Mouse (Mus musculus): Measurements from ENCODE around the gene Cenpx.
"Not testable (repeated sequence)": the region's sequence is repeated elsewhere in the genome, so short reads cannot be mapped to it uniquely, and the experiment has no call there.

Cenpx gene

DNA sequence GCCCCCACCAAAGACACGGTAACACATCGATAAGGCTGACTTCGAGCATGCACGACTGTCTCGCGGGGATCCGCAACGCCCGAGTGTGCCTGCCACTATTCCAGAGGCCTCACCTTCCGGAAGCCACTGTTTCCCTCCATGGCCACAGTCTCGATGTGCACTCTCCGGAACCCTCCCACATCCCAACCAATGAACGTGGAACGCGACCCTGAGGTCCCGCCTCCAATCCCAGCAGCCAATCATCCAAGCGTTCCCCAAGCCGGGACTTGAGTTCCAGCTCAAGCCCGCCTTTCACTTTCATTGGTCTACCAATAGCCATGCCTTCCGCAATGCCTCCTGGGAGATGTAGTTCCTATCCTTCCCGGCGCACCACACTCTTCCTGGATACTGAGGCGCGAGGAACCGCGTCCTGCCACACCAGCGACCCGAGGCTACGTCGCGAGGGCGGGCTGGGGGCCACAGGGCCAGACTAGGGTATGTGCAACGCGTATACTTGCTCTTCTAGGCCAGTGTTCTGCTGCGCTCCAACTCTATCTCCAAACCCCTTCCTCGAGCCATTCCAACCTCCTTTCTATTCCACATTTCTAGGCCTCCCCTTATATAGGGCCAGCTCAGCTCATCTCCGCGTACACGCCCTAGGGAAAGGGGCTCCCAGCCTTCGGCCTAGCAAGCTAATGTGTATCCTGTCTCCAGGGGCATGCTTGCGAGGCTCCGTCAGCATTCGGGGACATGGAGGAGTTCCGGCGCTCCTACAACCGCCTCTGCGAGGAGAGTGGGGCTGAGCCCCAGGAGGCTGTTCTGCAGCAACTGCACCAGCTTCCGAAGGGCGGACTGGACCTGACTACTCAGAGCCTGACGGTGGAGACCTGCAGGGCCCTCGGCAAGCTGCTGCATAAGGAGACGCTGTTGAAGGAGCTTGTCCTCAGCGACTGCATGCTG, at the start of gene Cenpx, which contains the start of gene Lrrc45:
TSS of gene Cenpx (minus strand) at position 159 of the 939 bp plus-strand sequence.
TSS of gene Lrrc45 (plus strand) at position 346 of the 939 bp plus-strand sequence.
- CTCF ChIA-PET = interaction anchor here (0.5 to 1.0 kb wide), 2 partner anchors 12 to 227 kb away, joined by 3 to 6 read pairs; no protein-coding TSS in a partner anchor

DNA sequence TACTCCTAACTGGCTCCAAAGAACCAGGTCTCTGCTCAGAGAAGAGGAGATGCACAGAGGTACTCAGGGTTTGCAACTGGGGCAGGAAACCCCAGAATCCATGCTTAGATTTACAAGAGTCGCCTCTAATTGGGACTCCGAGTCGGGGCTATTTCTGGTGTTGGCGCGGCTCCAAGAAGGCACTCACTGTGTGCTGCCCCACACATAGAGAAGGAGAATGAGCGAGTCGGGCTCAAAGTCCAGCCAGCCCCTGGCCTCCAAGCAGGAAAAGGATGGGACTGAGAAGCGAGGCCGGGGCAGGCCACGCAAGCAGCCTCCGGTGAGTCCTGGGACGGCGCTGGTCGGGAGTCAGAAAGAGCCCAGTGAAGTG, 49.1 kb upstream of the Cenpx start, which contains the start of gene Hmga1b:
TSS of gene Hmga1b (plus strand) at position 123 of the 370 bp plus-strand sequence.
- CTCF ChIA-PET = not testable (repeated sequence)

DNA sequence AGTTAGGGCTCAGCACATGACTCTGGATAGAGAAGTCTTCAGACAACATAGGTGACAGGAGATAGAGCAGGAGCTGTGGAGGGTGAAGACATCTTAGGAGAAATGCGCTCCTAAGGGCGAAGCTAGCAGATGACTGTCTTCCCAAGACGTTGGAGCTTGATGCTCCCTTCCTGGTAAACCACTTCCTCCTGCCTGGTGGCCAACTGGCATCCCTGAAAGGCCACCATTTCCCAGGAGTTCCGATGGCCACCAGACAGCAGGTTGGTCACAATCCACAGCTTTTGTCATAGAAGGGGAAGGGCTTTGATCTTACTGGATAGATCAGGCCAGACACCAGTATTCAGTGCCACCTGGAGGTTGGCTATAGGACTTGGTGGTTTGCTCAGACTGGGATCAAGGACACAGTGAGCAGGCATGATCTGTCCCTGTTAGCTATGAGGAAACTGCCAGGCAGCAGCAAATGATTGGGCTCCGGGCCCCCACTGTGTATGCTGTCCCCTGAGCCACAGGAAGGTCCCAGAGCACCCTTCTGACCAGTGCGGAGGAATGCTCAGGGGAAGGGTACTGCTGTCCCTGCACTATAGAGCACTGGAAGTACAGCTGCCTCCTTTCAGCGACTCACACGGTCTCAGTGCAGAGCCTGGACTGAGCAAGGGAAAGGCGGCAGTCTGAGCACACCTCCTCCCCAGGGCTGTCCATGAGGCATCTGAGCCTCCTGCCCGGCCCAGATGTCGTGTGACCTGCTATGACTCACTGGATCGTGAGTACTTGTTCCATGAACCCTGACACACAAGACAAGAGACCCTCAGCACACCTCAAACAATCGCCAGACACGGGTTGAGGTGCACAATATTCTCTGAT, 48.5 kb upstream of the Cenpx start:
- CTCF ChIA-PET = no interaction called here

DNA sequence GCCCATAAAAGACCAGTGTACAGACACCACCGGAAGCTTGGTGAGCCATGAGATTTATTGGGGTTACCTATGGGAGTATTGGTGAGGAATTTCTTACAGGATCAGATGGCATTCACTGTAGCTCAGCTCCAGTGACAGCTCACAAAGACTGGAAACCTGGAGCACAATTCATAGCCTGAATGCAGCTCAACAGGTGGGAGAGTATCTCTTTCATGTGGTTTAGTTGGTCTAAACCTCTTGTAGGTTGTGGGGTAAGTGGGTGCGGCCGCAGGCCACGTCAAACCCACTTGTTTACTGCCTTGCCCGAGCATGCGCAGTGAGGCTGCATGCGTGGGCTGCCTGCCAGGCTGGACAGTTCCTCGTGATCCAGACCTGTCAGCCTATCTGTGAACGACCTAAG, 46.7 kb upstream of the Cenpx start:
- CTCF ChIA-PET = no interaction called here

DNA sequence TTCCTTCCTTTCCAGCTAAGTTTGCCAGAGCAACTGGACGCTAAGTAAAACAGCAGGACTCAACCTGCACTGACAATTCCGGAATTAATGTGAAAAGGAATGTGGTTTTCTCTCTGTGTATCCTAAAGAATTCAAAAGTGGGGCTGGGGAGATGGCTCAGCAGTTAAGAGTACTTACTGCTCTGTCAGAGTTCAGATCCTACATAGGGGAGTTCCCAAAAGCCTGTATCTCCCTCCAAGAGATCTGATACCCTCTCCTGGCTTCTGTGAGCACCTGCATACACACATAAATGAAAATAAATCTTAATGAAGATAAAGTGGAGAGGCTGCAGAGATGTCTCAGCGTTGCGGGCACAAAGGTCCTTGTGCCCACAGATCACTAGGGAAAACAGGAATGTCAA, 38.1 kb upstream of the Cenpx start:
- CTCF ChIA-PET = interaction anchor here (1.7 kb wide), 1 partner anchor 31 kb away, joined by 8 read pairs; no protein-coding TSS in a partner anchor

DNA sequence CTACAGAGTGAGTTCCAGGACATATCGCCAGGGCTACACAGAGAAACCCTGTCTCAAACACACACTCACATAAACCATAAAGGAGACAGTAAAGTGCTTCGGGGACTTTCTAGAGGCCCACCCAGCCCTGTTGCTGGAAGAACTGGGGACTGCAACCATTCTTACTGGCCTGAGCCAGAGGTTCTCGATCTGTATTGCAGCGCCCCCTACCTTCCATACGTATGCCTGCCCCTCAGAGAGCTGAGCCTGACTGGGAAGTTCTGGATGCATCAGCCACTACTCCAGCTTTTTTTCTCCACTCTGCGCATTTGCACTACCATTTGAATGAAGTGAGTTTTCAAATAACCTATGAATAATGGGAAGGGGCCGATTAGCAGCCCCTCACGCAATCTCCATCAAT, 35.9 kb upstream of the Cenpx start:
- CTCF ChIA-PET = interaction anchor here (0.5 to 0.7 kb wide), 2 partner anchors 28 to 438 kb away, joined by 4 to 5 read pairs; partner anchors contain the start of gene Rac3

DNA sequence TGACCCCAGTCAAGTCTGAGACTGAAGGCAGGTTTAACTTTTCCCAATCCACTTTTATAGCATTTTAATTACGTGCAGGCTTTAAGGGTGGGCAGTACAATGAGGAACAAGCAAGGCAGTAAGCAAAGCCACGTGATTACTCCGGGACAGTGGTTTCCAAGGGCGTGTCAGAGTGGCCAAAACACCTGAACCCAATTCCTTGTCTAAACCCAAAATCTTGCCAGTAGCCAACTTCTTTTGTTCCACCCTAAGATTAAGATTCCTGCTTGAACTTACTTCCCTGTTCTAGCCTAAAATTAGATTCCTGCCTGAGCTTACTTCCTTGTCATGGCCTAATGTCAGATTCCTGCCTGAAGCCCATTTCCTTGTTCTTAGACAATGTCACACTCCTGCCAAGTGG, 34.4 kb upstream of the Cenpx start:
- CTCF ChIA-PET = no interaction called here

DNA sequence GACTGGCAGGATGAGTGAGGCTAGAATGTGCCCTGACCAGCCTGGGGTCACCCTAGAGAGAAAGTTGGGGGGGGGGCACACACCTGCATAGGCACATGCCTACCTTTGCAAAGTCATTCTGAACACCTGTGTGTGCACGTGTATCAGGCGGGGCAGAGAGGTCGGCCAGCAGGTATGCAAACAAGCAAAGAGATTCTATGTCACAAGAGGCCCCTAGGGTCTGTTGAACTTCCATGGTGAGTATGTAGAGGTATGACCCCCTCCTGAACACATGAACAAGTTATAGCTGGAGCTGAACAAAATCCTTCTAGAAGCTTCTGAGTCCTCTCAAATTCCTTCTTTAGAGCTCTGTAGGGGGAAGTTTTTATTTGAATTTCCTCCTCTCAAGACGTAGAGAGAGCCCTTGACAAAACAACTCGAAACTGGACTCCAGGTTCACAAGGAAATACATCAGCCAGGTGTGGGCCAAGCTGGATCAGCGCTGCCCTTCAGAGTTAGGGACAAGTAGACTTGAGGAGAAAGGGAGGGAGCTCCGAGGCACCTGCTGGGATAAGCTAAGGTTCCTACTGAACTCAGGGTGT, 30.7 kb upstream of the Cenpx start:
- CTCF ChIA-PET = no interaction called here

DNA sequence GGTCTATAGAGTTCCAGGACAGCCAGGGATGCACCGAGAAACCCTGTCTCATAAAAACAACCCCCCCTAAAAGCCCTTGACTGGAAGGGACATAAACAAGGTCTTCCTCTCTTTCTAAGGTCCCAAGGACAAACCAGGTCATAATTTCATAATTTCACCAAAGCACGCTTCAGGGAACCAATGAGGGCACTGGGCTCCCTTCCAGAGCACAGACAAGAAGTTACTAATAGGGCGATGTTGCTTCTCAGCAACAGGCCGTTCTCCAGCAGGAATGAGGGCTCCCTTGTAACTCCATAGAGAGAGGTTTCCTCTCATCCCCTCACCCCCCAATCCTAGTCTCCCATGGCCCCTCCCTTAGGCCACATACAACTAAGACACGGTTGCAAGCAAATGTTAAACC, 27.4 kb upstream of the Cenpx start:
- CTCF ChIA-PET = no interaction called here

DNA sequence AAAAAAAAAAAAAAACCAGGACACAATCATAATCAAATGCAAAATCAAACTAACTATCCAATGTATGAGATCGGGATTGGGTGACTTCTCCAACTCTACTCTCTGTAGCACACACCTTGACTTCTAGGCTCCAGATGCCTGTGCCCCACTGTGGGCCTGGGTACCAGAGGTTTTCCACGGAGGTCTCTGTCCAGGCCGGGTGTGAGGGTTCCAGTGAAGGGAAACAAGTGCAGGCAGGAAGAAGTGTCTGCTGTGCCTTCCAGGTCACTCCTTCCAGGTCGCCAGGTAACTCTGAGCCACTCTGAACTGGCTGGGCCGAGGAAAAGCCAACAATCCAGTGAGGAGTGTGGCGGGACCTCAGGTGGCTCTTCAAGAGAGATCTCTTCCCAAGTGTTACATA, 22.9 kb upstream of the Cenpx start:
- CTCF ChIA-PET = no interaction called here

DNA sequence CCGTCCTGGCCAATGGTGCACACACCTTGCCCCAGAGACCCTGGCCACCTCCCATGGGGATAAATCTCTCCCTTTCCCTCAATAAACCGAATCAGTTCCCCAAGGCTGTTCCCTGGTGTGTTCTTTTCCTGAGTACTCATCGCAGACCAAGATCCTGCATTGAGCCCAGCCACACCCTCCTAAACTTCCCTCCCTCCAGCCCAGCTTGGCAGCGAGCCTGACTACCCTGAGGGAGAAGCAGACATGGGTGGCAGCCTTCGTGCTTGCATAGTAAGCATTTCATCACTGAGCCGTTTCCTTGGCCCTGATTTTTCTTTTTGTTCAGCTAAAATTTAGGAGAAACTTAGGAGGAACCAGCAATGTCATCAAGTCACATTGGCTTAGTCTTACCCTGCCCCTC, 20.0 kb upstream of the Cenpx start:
- CTCF ChIA-PET = no interaction called here

DNA sequence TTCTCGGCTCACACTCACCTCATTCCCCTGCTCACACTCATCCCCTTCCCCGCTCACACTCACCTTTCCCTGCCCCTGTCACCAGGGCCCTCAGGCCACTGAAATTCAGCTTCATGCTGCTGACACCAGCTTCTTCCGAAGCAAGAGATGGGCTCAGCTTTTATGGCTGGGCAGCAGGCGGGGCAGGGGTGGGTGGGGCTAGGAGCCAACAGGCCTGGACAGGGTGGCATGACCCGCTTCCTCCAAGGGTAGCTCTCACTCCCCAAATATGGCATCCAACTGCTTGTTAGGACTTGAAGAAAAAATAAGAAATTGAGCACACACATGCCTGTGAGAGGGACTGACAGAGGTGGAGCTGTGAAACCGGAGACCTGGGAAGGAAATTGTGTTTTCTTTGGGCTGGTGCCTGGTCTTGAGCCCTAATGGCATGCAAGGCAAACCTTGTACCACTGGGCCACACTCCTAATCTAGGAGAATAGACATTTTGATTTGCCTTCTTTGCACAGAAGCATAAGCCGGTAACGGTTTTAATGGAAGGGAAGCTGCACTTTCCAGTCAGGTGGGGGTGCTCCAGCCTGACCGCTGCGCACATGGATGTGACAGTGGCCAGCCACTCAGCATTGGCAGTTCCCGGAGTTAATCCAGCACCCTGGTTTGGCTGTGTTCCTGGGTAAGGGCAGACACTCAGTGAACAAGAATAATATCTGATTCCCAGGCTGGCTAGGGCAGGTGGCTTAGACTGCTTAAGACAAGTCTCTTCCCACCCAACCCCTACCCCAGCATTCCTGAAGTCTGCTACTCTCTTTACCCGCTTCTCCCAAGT, 18.5 kb upstream of the Cenpx start, which contains the start of gene Cbr2:
TSS of gene Cbr2 (minus strand) at position 257 of the 823 bp plus-strand sequence.
- CTCF ChIA-PET = interaction anchor here (0.7 kb wide), 1 partner anchor 110 kb away, joined by 3 read pairs; no protein-coding TSS in a partner anchor

DNA sequence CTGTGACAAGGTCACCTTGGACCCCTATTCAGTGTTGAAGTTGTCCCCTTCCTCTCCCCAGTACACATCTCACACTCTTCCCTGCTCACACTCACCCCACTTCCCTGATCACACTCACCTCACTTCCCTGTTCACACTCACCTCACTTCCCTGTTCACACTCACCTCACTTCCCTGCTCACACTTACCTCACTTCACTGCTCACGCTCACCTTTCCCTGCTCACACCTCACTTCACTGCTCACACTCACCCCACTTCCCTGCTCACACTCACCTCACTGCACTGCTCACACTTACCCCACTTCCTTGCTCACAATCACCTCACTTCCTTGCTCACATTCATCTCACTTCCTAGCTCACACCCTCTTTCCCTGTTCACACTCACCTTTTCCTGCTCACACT, 17.9 kb upstream of the Cenpx start:
- CTCF ChIA-PET = interaction anchor here (0.7 kb wide), 1 partner anchor 109 kb away, joined by 3 read pairs; no protein-coding TSS in a partner anchor

DNA sequence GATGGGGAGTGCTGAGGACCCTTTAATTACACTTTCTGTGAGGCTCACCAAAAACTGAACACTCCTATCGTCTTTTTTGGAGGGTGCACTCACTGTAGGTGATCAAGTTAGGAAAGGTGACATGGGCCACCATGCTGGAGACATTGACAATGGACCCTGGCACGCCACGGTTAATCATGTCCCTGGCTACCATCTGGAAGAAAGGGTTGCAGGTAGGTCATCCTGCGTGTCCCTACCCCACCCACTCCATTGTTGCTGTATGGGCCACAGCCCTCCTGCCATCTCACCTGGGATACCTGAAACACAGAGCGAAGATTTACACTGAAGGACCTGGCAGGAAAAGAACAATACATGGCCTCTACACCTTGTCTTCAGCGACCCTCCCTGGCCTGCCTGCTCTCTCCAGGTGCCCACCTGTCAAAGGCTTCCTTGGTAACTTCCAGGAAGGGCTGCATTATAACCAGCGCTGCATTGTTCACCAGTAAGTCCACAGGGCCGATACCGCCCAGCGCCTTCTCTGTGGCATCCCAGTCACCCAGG, 16.9 kb upstream of the Cenpx start:
- CTCF ChIA-PET = no interaction called here

DNA sequence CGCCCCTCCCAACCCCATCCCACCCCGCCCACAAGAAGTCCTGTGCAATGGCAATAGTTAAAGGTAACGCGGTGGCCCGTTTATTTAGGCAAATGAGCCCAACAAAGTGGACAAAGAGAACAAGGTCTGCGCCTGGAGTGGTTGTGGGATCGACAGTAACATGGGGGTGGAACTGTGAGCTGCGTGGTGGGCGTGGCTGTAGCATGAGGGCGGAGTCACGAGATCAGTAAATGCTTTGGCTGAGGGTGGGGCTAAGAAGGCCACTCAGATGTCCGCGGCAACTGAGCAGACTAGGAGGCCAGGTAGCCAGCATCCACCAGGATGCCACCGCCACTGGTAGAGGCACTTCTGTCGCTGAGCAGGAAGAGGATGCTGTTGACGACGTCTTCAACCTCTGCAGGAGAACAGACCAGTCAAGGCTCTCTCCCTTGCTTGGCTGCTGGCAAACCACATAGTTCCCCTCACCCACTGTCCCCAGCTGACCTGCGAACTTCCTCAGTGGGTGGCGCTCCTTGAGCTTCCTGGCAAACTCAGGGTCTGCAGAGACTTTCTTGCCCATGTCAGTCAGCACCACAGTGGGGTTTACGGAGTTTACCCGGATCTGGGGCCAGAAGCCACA, 16.0 kb upstream of the Cenpx start:
- CTCF ChIA-PET = not testable (repeated sequence)

DNA sequence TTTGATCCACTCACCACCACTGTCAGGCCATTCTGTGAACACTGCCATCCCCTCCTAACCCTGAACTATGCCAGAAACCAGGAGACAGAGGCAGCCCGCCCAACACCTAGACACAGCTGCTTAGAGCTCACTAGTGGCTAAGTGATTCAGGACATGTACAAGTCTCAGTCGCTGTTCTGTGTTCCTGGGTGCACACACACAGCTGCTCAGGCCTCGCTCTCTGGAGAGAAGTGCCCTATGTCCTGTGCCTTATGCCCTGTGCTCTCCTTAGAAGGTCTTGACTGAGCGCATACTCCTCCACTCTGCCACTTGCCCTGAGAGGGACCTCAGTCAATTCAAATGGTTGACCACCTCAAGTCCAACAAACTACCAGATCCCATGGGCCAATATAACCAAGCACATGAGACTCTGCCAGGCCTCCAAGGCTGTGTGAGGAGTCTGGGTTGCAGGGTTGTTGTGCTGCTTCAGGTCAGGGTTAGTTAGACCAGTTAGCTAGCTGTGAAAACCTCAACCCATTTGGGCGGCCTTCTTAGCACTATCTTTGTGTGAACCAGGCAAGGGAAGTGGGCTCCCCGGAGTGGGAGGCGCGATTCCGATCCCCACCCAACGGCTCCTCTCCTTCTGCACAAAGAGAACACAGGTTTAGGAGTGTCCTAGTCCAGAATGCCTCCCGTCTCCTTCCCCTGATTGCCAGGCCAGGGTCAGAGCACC, 15.1 kb upstream of the Cenpx start:
- CTCF ChIA-PET = no interaction called here

DNA sequence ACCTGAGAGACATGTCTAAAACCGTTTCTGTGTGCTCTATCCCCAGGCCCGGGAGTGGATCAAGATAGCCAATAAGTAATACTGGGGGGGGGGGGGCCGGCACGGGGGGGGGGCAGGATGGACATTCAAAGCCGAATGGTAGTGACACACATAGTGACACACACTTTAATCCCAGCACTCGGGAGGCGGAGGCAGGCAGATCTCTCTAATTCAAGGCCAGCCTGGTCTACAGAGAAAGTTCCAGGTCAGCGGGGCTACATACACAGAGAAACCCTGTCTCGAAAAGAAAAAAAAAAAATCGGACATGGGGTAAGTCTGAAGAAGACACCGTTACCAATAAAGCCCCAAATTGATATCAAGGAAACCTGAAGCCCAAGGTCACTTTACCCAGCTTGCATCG, 14.0 kb upstream of the Cenpx start:
- CTCF ChIA-PET = interaction anchor here (0.8 kb wide), 1 partner anchor 68 kb away, joined by 3 read pairs; no protein-coding TSS in a partner anchor

DNA sequence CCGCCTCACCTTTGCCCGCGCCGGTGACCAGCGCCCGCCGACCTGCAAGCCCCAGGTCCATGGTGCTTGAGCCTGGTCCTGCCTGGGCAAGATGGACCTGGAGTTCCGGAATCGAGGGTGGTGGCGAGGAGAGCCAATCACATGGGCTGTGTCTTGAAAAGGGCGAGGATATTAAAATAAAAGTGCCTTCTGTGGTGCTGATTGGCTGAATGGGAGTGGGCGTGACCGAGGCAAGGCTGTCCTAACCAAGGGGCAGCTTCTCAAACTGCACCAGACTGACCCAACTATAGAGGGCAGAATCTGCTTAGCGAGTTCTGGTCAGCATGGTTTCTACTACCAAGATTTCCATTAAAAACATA, 13.6 kb upstream of the Cenpx start, which contains the start of gene Dcxr:
TSS of gene Dcxr (minus strand) at position 113 of the 359 bp plus-strand sequence.
- CTCF ChIA-PET = interaction anchor here (0.8 kb wide), 1 partner anchor 68 kb away, joined by 3 read pairs; no protein-coding TSS in a partner anchor

Measured in spleen, embryonic (tissue).